Mouse (Mus musculus) liver, embryonic 14.5 days (tissue): ENCODE measurements around the gene Tac2.

Source experiments
- CTCF ChIP-seq: IDR thresholded peaks from 2 replicates; pipeline ENCODE4 v1.5.1; 2016; ENCODE audit warnings: antibody characterized with exemption, low read depth, control low read depth
- EP300 ChIP-seq: IDR thresholded peaks from 2 replicates; pipeline ENCODE4 v1.6.1; 2016; ENCODE audit warnings: antibody characterized with exemption, low read depth

GRCm38 (mm10) chr10:127675859-127676398 is 48.3 kb upstream of the Tac2 start:
- TF ChIP-seq CTCF (no peak), EP300 (no peak)
